Mouse (Mus musculus) intestine, embryonic 16.5 days (tissue): ENCODE data around the gene Atp1a1. TPM values are rescaled to one million over a fixed set of nuclear protein-coding genes. Genes with fewer than 3 reads are reported as not detected.

Experiments
- ATAC-seq: fragments of 200-750 bp; cut with Nextera tagmentation; 2 replicates; pipeline ENCODE4 v1.8.0; 2017; ENCODE audit warnings: moderate TSS enrichment, moderate library complexity
- H3K27ac ChIP-seq: fragments of 300-500 bp; sonication (generic); 2 replicates; pipeline ENCODE4 v1.5.1; 2014; ENCODE audit warnings: mild to moderate bottlenecking, low read length
- H3K27me3 ChIP-seq: fragments of 300-500 bp; sonication (generic); replicated peaks from 2 replicates; pipeline ENCODE4 v1.6.1; 2014; ENCODE audit warnings: low read length, control low read depth, mixed read lengths; ENCODE audit not compliant: control insufficient read depth, insufficient read depth
- H3K36me3 ChIP-seq: fragments of 300-500 bp; sonication (generic); 2 replicates; pipeline ENCODE4 v1.6.1; 2014; ENCODE audit warnings: low read length, control low read depth; ENCODE audit not compliant: control insufficient read depth, insufficient read depth
- H3K4me1 ChIP-seq: fragments of 300-500 bp; sonication (generic); 2 replicates; pipeline ENCODE4 v1.6.1; 2014; ENCODE audit warnings: low read length, control low read depth, mixed read lengths; ENCODE audit not compliant: control insufficient read depth, insufficient read depth
- H3K4me2 ChIP-seq: fragments of 300-500 bp; sonication (generic); 2 replicates; pipeline ENCODE4 v1.6.1; 2014; ENCODE audit warnings: low read depth, low read length, control low read depth
- H3K4me3 ChIP-seq: fragments of 300-500 bp; sonication (generic); 2 replicates; pipeline ENCODE4 v1.5.1; 2014; ENCODE audit warnings: mild to moderate bottlenecking, low read length
- H3K9ac ChIP-seq: fragments of 300-500 bp; sonication (generic); 2 replicates; pipeline ENCODE4 v1.6.1; 2014; ENCODE audit warnings: low read depth, low read length
- H3K9me3 ChIP-seq: fragments of 300-500 bp; sonication (generic); 2 replicates; pipeline ENCODE4 v1.6.1; 2016; ENCODE audit warnings: low read length, control low read depth; ENCODE audit not compliant: control insufficient read depth
- WGBS: fragments of 180-500 bp; shearing (Covaris S2); extraction: QIAGEN DNeasy Blood & Tissue Kit; methylation state at CpG from one replicate; pipeline ENCODE4 v1.1.7; 2014; 5-methylcytosine and 5-hydroxymethylcytosine counted together
- polyA plus RNA-seq: library from polyadenylated mRNA; unstranded; fragments of >200 nt; fragmentation: Nextera tagmentation; extraction: Ambion mirVana; gene quantifications from 2 replicates; pipeline ENCODE4 v1.2.1, GENCODE M21; 2015

The Atp1a1 gene
- polyA plus RNA-seq, 1 experiment from 2014 or later = 262 TPM

DNA sequence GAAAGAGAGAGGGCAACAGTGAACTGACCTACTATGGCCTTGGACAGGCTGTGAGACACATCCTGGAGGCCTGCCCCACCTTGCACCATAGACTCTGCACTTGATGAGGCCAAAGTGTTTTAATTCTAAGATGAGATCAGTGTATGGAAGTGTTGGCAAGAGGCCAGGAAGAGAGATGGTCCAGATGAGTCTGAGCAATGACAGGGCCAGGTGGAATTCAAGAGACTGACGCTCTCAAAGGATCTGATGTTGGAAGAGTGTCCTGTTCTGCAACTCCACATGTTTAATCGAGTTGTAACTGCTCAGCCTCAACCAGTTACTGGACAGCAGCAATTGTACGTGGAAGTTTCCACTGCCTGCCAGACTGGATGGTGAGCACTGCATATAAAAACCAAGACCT is 26.4 kb downstream of the Atp1a1 start:
- peak; percentile 17; the same call in 1 of the 2 replicates for ATAC-seq

DNA sequence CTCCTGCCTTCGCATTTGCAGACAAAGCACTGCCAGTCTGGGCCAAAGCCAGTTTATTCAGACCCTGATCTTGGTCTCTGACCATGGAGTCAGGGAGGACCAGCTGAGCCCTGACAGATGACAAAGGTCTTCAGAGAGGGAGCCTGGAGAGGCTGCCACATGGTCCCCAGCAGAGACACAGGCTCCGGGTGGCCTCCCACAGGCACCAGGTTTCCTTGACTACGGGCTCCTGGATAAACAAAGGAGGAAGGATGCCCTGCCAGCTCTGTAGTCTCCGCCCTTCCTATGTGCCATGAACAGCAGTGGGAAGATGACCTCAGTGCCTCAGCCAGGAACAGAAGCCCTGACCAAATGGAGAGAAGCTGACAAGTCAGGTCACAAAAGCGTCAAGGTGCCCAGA is 27.1 kb downstream of the Atp1a1 start:
- 56% methylated on average over 5 of the region's 5 CpGs for WGBS
- no peak for ATAC-seq

More for the DNA sequence above, 26.4 kb downstream of the Atp1a1 start:
- Histone ChIP-seq H3K27me3 (no peaks in the 10 kb centered on the region), H3K9ac (no peak overlapping the region), H3K4me3 (no peak overlapping the region), H3K36me3 (peaks cover 54% of the 10 kb centered on the region), H3K27ac (no peak overlapping the region), H3K9me3 (no peaks in the 10 kb centered on the region), H3K4me1 (0 out of 2 replicates have a peak, but pooled peaks cover 4% of the 10 kb centered on the region), H3K4me2 (no peak overlapping the region)
- WGBS = 44% methylated on average over 3 of the region's 3 CpGs

DNA sequence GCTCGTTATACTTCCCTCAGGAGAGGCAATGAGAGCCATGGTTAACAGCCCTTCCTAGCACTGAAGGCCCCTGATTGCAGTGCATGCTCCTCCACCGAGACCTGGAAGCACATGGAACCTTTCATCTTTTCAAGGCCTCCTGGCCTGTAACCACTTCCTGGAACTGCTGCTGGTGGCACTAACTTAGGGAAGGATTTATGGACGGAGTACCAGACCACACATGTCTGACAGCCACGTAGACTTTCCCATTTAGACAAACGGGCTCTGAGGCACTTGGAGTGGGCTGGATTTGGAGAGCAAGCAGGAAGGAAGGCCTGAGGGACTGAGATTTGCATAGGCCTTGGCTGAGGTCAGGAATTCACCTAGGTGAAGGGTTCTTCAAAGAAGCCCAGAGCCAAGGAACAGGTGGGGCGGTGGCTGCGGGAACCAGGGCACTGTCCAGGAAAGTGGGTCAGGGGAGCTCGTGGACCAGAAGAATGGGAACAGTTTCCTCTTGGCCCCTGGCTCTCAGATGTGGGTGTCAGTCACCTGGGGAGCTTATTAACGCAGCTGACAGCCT is 28.9 kb downstream of the Atp1a1 start:
- H3K4me3 ChIP-seq = no peak overlapping the region
- no peak overlapping the region for H3K9ac ChIP-seq
- WGBS = 63% methylated on average over 9 of the region's 9 CpGs
- H3K4me1 ChIP-seq = 0 out of 2 replicates have a peak, but pooled peaks cover 7% of the 10 kb centered on the region
- H3K27ac ChIP-seq = no peak overlapping the region
- H3K27me3 ChIP-seq = no peaks in the 10 kb centered on the region
- ATAC-seq = no peak
- no peak overlapping the region for H3K4me2 ChIP-seq
- peaks cover 34% of the 10 kb centered on the region for H3K36me3 ChIP-seq
- no peaks in the 10 kb centered on the region for H3K9me3 ChIP-seq

More for the DNA sequence above, 27.1 kb downstream of the Atp1a1 start:
- Histone ChIP-seq H3K27ac (no peak overlapping the region), H3K9me3 (no peaks in the 10 kb centered on the region), H3K4me3 (no peak overlapping the region), H3K4me1 (0 out of 2 replicates have a peak, but pooled peaks cover 4% of the 10 kb centered on the region), H3K27me3 (no peaks in the 10 kb centered on the region), H3K9ac (no peak overlapping the region), H3K4me2 (no peak overlapping the region), H3K36me3 (peaks cover 47% of the 10 kb centered on the region)

DNA sequence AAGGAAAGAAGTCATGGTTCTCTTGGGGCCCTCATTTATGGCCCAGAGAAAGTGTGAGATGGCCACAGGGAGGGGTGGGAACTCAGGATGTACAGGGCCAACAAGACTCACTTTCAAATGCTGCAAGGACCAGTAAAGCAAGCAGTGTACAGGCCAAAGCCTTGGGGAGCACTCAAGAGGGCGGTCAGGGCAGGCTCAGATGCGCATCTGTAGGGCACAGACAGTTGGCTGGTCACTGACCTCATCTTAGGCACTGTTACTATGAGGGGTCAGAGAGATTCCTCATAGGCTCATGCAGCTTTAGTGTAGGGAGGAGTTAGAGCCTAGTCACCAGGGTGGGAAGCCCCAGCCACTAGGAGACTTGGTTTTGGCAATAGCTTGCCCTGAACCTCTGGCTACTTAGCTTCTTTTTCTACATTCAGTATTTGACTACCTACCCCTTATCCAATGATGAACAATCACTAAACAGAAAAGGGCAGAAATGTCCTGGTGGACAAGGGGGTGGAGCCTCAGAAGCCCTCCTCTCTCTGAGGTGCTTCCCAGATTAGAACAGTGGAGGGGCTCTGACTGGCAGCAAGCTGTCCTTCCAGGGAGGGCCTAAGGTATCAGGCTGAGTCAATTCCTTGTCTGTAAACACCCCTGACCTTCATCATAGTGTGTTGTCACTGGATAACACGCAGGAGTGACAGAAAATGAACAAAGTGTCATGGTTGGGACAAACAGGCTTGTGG is 29.9 kb downstream of the Atp1a1 start:
- Histone ChIP-seq H3K9ac (no peak overlapping the region), H3K4me3 (no peak overlapping the region), H3K4me2 (no peak overlapping the region), H3K27me3 (no peaks in the 10 kb centered on the region), H3K4me1 (0 out of 2 replicates have a peak, but pooled peaks cover 7% of the 10 kb centered on the region), H3K36me3 (peaks cover 25% of the 10 kb centered on the region), H3K27ac (no peak overlapping the region), H3K9me3 (no peaks in the 10 kb centered on the region)
- 83% methylated on average over 3 of the region's 3 CpGs for WGBS
- no peak for ATAC-seq

DNA sequence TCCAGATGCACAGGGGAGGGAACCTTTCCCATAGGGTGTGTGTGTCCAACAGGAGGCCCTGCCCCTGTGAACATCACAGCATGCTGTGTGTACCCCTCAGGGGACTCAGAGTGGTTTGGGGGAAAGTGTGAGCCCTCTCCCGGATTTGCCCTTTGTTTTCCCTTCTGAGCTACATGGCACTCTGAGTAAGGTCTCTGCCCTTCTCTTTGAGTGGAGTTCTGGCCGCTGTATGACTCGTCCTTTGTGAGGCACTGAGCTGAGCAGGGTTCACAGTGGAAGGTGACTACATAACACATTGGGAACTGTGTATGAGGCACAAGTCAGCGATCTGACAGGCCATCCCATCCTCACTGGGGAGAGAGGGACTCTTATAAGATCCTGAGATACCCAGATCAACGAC is 31.5 kb downstream of the Atp1a1 start:
- ATAC-seq = no peak
- 66% methylated on average over 5 of the region's 5 CpGs for WGBS
- H3K9ac ChIP-seq = 0 out of 2 replicates have a peak overlapping the region, but pooled peaks have one; percentile 17

DNA sequence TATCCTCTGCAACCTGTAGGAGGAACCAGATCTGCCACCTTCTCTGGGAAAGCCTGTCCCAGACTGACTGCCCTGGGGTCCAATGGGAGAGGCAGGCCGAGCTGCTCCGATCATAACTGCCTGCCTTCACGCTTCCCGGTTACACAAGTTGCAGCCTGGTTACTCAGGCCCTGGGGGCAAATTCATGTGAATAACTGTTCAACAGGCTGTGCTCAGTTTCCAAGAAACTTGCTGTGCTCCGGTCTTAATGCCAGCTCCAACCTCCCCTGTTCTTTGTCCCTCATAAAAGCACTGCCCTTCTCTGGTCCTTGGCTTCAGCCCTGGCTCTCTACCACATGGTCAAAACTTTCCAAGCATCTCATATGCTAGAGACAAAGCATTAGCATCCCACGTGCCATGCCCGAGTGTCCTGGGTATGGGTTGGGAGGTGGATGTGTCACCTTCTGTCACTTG is 32.3 kb downstream of the Atp1a1 start:
- ATAC-seq = peak; percentile 45
- WGBS = 65% methylated on average over 7 of the region's 7 CpGs
- H3K27me3 ChIP-seq = no peaks in the 10 kb centered on the region
- 0 out of 2 replicates have a peak, but pooled peaks cover 3% of the 10 kb centered on the region for H3K4me1 ChIP-seq
- no peaks in the 10 kb centered on the region for H3K9me3 ChIP-seq
- H3K9ac ChIP-seq = no peak overlapping the region
- H3K4me2 ChIP-seq = no peak overlapping the region
- peaks cover 10% of the 10 kb centered on the region for H3K36me3 ChIP-seq
- 0 out of 2 replicates have a peak overlapping the region, but pooled peaks have one; percentile 36 for H3K27ac ChIP-seq
- H3K4me3 ChIP-seq = no peak overlapping the region

More for the DNA sequence above, 31.5 kb downstream of the Atp1a1 start:
- Histone ChIP-seq H3K27me3 (no peaks in the 10 kb centered on the region), H3K4me2 (no peak overlapping the region), H3K27ac (no peak overlapping the region), H3K4me3 (no peak overlapping the region), H3K4me1 (0 out of 2 replicates have a peak, but pooled peaks cover 3% of the 10 kb centered on the region), H3K36me3 (peaks cover 12% of the 10 kb centered on the region), H3K9me3 (no peaks in the 10 kb centered on the region)

DNA sequence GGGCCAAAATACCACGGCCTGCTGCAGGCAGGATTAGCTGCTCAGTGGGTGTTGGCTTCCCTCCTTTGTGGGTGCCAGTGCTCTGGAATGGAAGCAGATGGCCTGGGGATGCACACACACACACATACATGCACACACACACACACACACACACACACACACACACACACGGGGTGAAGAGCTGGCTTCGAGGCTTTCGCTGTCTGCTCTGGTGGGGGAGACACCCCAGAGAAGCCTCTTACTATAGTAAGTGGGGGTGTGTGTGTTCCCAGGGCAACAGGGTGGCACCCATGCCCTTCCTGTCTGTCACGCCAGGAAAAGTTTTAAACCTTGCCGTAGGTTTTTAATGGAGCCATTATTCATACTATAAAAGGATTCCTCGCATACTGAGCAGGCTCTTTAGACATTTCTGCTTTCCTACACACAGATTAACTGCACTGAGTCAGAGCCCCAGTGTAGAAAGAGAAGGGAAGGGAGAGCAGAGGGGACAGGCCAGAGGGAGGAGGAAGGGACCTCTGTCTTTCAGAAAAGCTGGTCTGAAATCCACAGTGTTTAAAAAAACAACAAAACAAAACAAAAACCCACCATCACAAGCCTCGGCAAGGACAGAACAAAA is 32.9 kb downstream of the Atp1a1 start:
- Histone ChIP-seq H3K4me3 (no peak overlapping the region), H3K36me3 (peaks cover 7% of the 10 kb centered on the region), H3K27me3 (no peaks in the 10 kb centered on the region), H3K27ac (0 out of 2 replicates have a peak overlapping the region, but pooled peaks have one; percentile 36), H3K4me1 (0 out of 2 replicates have a peak, but pooled peaks cover 3% of the 10 kb centered on the region), H3K9me3 (no peaks in the 10 kb centered on the region), H3K9ac (no peak overlapping the region), H3K4me2 (no peak overlapping the region)
- ATAC-seq = no peak
- WGBS = 48% methylated on average over 8 of the region's 8 CpGs

DNA sequence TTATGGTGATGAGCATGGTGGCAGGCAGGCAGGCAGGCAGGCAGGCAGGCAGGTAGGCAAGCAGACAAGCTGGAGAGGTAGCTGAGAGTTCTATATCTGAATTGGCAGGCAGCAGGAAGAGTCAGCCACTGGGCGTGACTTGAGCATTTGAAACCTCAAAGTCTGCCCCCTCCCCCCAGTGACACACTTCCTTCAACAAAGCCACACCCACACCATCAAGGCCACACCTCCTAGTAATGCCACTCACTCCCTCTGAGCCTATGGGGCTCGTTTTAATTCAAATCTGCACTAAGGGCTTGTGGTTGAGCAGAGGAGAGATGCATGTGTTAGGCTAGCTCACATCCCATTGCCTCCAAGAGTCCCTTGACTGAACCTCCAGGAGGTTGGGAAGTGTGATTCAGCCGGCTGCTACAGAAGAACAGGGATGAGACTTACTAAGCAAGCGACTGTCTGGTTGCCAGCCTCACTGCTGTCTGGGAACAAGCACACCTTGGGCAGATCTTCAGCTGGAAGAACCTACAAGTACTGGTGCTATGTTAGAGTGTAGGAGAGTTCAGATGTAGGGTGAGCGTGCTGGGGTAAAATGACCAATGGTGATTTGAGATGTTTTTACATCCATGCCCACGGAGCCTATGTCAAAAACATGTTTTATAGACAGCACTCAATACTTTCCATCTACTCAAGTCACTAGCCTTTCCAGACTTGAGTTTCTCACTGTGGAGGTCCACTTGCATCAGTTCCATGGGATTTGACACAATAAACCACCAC is 33.6 kb downstream of the Atp1a1 start:
- H3K9me3 ChIP-seq = no peaks in the 10 kb centered on the region
- no peak overlapping the region for H3K9ac ChIP-seq
- H3K4me1 ChIP-seq = 0 out of 2 replicates have a peak, but pooled peaks cover 3% of the 10 kb centered on the region
- no peak overlapping the region for H3K4me3 ChIP-seq
- peaks cover 6% of the 10 kb centered on the region for H3K36me3 ChIP-seq
- no peak overlapping the region for H3K27ac ChIP-seq
- ATAC-seq = no peak
- no peaks in the 10 kb centered on the region for H3K27me3 ChIP-seq
- WGBS = 84% methylated on average over 6 of the region's 6 CpGs
- no peak overlapping the region for H3K4me2 ChIP-seq
